Mouse (Mus musculus) lung, embryonic 16.5 days (tissue): ENCODE data around the gene Stoml3. TPM values are rescaled to one million over a fixed set of nuclear protein-coding genes. Genes with fewer than 3 reads are reported as not detected.

Source experiments
- ATAC-seq: fragments of 200-750 bp; cut with Nextera tagmentation; 2 replicates; pipeline ENCODE4 v1.8.0; 2017; ENCODE audit warnings: low read depth, mild to moderate bottlenecking, moderate library complexity
- H3K27ac ChIP-seq: fragments of 300-500 bp; sonication (generic); 2 replicates; pipeline ENCODE4 v1.5.1; 2014; ENCODE audit warnings: mild to moderate bottlenecking, control low read depth, low read length
- H3K27me3 ChIP-seq: fragments of 300-500 bp; sonication (generic); 2 replicates; pipeline ENCODE4 v1.6.1; 2014; ENCODE audit warnings: low read depth, low read length, mixed read lengths; ENCODE audit not compliant: control insufficient read depth, insufficient read depth
- H3K36me3 ChIP-seq: fragments of 300-500 bp; sonication (generic); 2 replicates; pipeline ENCODE4 v1.6.1; 2014; ENCODE audit warnings: low read length; ENCODE audit not compliant: control insufficient read depth, insufficient read depth
- H3K4me1 ChIP-seq: fragments of 300-500 bp; sonication (generic); replicated peaks from 2 replicates; pipeline ENCODE4 v1.6.1; 2014; ENCODE audit warnings: low read length, mixed read lengths; ENCODE audit not compliant: control insufficient read depth, insufficient read depth
- H3K4me2 ChIP-seq: fragments of 300-500 bp; sonication (generic); 2 replicates; pipeline ENCODE4 v1.6.1; 2014; ENCODE audit warnings: low read depth, low read length, control low read depth
- H3K4me3 ChIP-seq: fragments of 300-500 bp; sonication (generic); 2 replicates; pipeline ENCODE4 v1.5.1; 2014; ENCODE audit warnings: mild to moderate bottlenecking, low read length, control low read depth
- H3K9ac ChIP-seq: fragments of 300-500 bp; sonication (generic); 2 replicates; pipeline ENCODE4 v1.6.1; 2014; ENCODE audit warnings: low read length, control low read depth
- H3K9me3 ChIP-seq: fragments of 300-500 bp; sonication (generic); 2 replicates; pipeline ENCODE4 v1.6.1; 2016; ENCODE audit warnings: low read length; ENCODE audit not compliant: control insufficient read depth
- WGBS: fragments of 180-500 bp; shearing (Covaris S2); extraction: QIAGEN DNeasy Blood & Tissue Kit; methylation state at CpG from one replicate; pipeline ENCODE4 v1.1.7; 2014; 5-methylcytosine and 5-hydroxymethylcytosine counted together
- polyA plus RNA-seq: library from polyadenylated mRNA; unstranded; fragments of >200 nt; fragmentation: Nextera tagmentation; extraction: Ambion mirVana; gene quantifications from 2 replicates; pipeline ENCODE4 v1.2.1, GENCODE M21; 2015

Gene Stoml3
- not detected in 2 replicates for polyA plus RNA-seq

GRCm38 (mm10) chr3:53488353-53488752 is at the start of gene Stoml3:
TSS of gene Stoml3 (plus strand) at chr3:53488653.
- H3K4me2 ChIP-seq, result no peak within 1 kb of the TSS
- no peak within 1 kb of the TSS for H3K4me3 ChIP-seq
- 61% methylated on average over 6 of the region's 6 CpGs for WGBS
- ATAC-seq, result no peak
- H3K9me3 ChIP-seq, result no peaks in the 10 kb centered on the region
- H3K36me3 ChIP-seq, result no peaks in the 10 kb centered on the region
- no peaks in the 10 kb centered on the region; the same call in 1 of the 2 replicates for H3K4me1 ChIP-seq
- no peak within 1 kb of the TSS for H3K9ac ChIP-seq
- no peaks in the 10 kb centered on the region for H3K27me3 ChIP-seq
- no peak within 1 kb of the TSS for H3K27ac ChIP-seq

- no peaks in the 10 kb centered on the region for H3K4me1 ChIP-seq
- H3K9me3 ChIP-seq, result no peaks in the 10 kb centered on the region
- no peak for ATAC-seq
- H3K4me3 ChIP-seq, result no peak overlapping the region
- no peak overlapping the region for H3K9ac ChIP-seq
- no peak overlapping the region for H3K27ac ChIP-seq
- H3K36me3 ChIP-seq, result no peaks in the 10 kb centered on the region; the same call in 1 of the 2 replicates
- H3K4me2 ChIP-seq, result no peak overlapping the region
- no peaks in the 10 kb centered on the region for H3K27me3 ChIP-seq
- 76% methylated on average over 5 of the region's 5 CpGs for WGBS
These were observed 42.9 kb upstream of the Stoml3 start for GRCm38 (mm10) chr3:53445540-53445939.

- 92% methylated on average over 3 of the region's 3 CpGs for WGBS
- no peaks in the 10 kb centered on the region for H3K4me1 ChIP-seq
- H3K9me3 ChIP-seq, result no peaks in the 10 kb centered on the region
- no peak overlapping the region for H3K4me2 ChIP-seq
- H3K36me3 ChIP-seq, result peaks cover 3% of the 10 kb centered on the region; the same call in 1 of the 2 replicates
- no peak for ATAC-seq
- no peak overlapping the region for H3K9ac ChIP-seq
- H3K27ac ChIP-seq, result no peak overlapping the region
- no peaks in the 10 kb centered on the region for H3K27me3 ChIP-seq
- H3K4me3 ChIP-seq, result no peak overlapping the region
These were observed 41.7 kb upstream of the Stoml3 start for GRCm38 (mm10) chr3:53446801-53447200.

- 20% methylated on average over 2 of the region's 2 CpGs for whole genome bisulfite sequencing
- Histone ChIP-seq H3K4me3 (no peak overlapping the region), H3K9me3 (no peaks in the 10 kb centered on the region), H3K36me3 (peaks cover 12% of the 10 kb centered on the region), H3K27ac (no peak overlapping the region), H3K4me1 (no peaks in the 10 kb centered on the region), H3K9ac (no peak overlapping the region), H3K27me3 (no peaks in the 10 kb centered on the region), H3K4me2 (no peak overlapping the region)
- peak; percentile 64; the same call in 1 of the 2 replicates for ATAC-seq
These were observed 40.2 kb upstream of the Stoml3 start for GRCm38 (mm10) chr3:53448208-53448607.

- Histone ChIP-seq H3K4me3 (no peak overlapping the region), H3K4me2 (no peak overlapping the region), H3K27me3 (no peaks in the 10 kb centered on the region), H3K9me3 (no peaks in the 10 kb centered on the region), H3K36me3 (peaks cover 18% of the 10 kb centered on the region), H3K9ac (no peak overlapping the region), H3K4me1 (no peaks in the 10 kb centered on the region), H3K27ac (no peak overlapping the region)
- 90% methylated on average over 11 of the region's 11 CpGs for WGBS
- ATAC-seq, result no peak
These were observed 37.8 kb upstream of the Stoml3 start for GRCm38 (mm10) chr3:53450666-53451065.

- no peaks in the 10 kb centered on the region for H3K27me3 ChIP-seq
- no peaks in the 10 kb centered on the region for H3K9me3 ChIP-seq
- H3K4me2 ChIP-seq, result no peak overlapping the region
- no peak for ATAC-seq
- WGBS, result 83% methylated on average over 10 of the region's 10 CpGs
- H3K36me3 ChIP-seq, result peaks cover 25% of the 10 kb centered on the region
- no peak overlapping the region for H3K9ac ChIP-seq
- H3K4me3 ChIP-seq, result no peak overlapping the region
- no peaks in the 10 kb centered on the region for H3K4me1 ChIP-seq
- H3K27ac ChIP-seq, result no peak overlapping the region
These were observed 36.1 kb upstream of the Stoml3 start for GRCm38 (mm10) chr3:53452351-53452750.

GRCm38 (mm10) chr3:53453346-53453745 is 35.1 kb upstream of the Stoml3 start:
- no peaks in the 10 kb centered on the region for H3K9me3 ChIP-seq
- no peaks in the 10 kb centered on the region for H3K27me3 ChIP-seq
- no peak overlapping the region for H3K4me3 ChIP-seq
- H3K4me2 ChIP-seq, result no peak overlapping the region
- H3K27ac ChIP-seq, result no peak overlapping the region
- WGBS, result 79% methylated on average over 7 of the region's 7 CpGs
- ATAC-seq, result no peak
- no peak overlapping the region for H3K9ac ChIP-seq
- H3K36me3 ChIP-seq, result peaks cover 31% of the 10 kb centered on the region
- no peaks in the 10 kb centered on the region for H3K4me1 ChIP-seq

- no peak for ATAC-seq
- Histone ChIP-seq H3K4me3 (no peak overlapping the region), H3K9me3 (no peaks in the 10 kb centered on the region), H3K4me1 (no peaks in the 10 kb centered on the region), H3K4me2 (no peak overlapping the region), H3K27me3 (no peaks in the 10 kb centered on the region), H3K36me3 (peaks cover 34% of the 10 kb centered on the region), H3K9ac (no peak overlapping the region), H3K27ac (no peak overlapping the region)
- 90% methylated on average over 6 of the region's 6 CpGs for WGBS
These were observed 34.4 kb upstream of the Stoml3 start for GRCm38 (mm10) chr3:53454005-53454404.

- Histone ChIP-seq H3K36me3 (peaks cover 36% of the 10 kb centered on the region), H3K4me1 (no peaks in the 10 kb centered on the region), H3K4me3 (no peak overlapping the region), H3K27me3 (no peaks in the 10 kb centered on the region), H3K9ac (no peak overlapping the region), H3K9me3 (no peaks in the 10 kb centered on the region), H3K4me2 (no peak overlapping the region), H3K27ac (no peak overlapping the region)
- WGBS, result 76% methylated on average over 6 of the region's 6 CpGs
- no peak for ATAC-seq
These were observed 33.9 kb upstream of the Stoml3 start for GRCm38 (mm10) chr3:53454561-53454960.

- no peak overlapping the region for H3K4me3 ChIP-seq
- WGBS, result 51% methylated on average over 7 of the region's 7 CpGs
- ATAC-seq, result no peak
These were observed 33.5 kb upstream of the Stoml3 start for GRCm38 (mm10) chr3:53454984-53455383.

More at GRCm38 (mm10) chr3:53454984-53455383, 33.5 kb upstream of the Stoml3 start:
- peaks cover under 1% of the 10 kb centered on the region; the same call in 1 of the 2 replicates for H3K4me1 ChIP-seq
- no peaks in the 10 kb centered on the region for H3K27me3 ChIP-seq
- H3K27ac ChIP-seq, result no peak overlapping the region
- H3K36me3 ChIP-seq, result peaks cover 38% of the 10 kb centered on the region
- H3K4me2 ChIP-seq, result no peak overlapping the region
- H3K9ac ChIP-seq, result no peak overlapping the region
- H3K9me3 ChIP-seq, result no peaks in the 10 kb centered on the region
